Mouse (Mus musculus): ENCODE results near the gene Chn2. TPM values are rescaled to one million over a fixed set of nuclear protein-coding genes. Genes with fewer than 3 reads are reported as not detected.

Gene Chn2
- total RNA-seq, 2 experiments from 2014 or later, result 22.9 to 24.9 TPM

GRCm38 (mm10) chr6:54223529-54223928 is 184.2 kb downstream of the Chn2 start:
- DNase-seq (ENCODE audit: extremely low spot score in 1 of 2, low spot score in 1 of 2), result no peak

GRCm38 (mm10) chr6:54224325-54224724 is 185.0 kb downstream of the Chn2 start:
- no peak for DNase-seq (ENCODE audit: extremely low spot score in 1 of 2, low spot score in 1 of 2)

DNA sequence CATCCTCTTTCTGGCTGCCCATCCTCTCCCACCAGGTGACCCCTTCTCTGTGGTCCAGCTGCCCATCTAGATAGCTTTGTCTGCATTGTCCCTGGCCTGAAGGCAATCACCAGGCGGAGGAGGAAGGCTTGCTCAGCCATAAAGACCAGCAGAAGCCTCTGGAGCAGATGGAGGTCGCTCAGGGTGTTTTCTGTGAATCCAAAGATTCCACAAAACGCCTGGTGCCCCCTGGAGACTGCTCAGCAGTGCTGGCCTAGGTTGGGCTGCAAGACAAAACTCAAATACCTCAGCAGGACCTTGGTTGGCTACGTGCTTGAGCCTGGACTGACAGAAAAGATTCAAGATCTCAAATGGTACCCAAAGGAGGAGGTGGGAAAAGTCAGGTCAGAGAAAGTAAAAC is 186.0 kb downstream of the Chn2 start:
- no peak for DNase-seq (ENCODE audit: extremely low spot score in 1 of 2, low spot score in 1 of 2)

- DNase-seq (ENCODE audit: extremely low spot score in 1 of 2, low spot score in 1 of 2), result no peak
Measured at GRCm38 (mm10) chr6:54227061-54227460, 187.7 kb downstream of the Chn2 start.

- DNase-seq (ENCODE audit: extremely low spot score in 1 of 2, low spot score in 1 of 2), result no peak
Measured at GRCm38 (mm10) chr6:54228421-54228820, 189.1 kb downstream of the Chn2 start.

GRCm38 (mm10) chr6:54228874-54229273 is 189.5 kb downstream of the Chn2 start:
- DNase-seq (ENCODE audit: extremely low spot score in 1 of 2, low spot score in 1 of 2), result peak in 1 of 2 experiments; percentile 54

DNA sequence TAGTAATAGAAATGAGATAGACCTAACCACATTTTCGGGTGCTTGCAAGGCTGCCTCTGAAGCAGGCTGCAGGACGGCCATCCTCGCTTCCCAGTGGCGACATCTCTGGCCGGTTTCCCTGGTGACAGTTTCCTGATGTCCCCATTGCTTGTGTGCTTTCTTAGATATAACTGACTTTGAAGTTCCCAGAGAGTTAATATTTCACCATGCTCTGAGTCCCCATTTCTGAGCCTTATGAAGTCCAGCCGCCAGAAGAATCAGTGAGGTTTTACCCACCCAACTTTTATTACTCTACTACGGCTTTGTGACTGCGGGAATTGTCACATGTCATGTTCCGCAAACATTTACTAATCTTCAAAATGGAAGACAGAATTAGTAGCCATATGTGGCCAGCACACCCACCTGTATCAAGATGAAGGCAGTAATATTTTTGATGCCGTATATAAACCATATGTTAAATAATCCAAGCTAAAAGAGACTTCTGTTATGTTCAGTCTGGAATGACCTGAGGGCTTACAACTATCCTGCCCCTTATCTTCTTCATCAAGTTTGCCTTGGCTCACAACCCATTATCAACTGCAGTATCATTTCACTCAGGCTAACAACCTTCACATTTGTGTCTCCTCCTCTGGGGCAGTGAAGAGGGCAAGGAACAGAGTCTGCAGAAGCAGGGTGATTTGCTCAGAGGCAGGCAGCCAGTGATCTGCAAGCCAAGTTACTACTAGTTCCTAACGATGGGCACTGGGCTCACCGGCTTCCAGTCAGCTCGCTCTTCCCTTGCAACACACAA is 192.6 kb downstream of the Chn2 start:
- no peak for DNase-seq (ENCODE audit: extremely low spot score in 1 of 2, low spot score in 1 of 2)

DNA sequence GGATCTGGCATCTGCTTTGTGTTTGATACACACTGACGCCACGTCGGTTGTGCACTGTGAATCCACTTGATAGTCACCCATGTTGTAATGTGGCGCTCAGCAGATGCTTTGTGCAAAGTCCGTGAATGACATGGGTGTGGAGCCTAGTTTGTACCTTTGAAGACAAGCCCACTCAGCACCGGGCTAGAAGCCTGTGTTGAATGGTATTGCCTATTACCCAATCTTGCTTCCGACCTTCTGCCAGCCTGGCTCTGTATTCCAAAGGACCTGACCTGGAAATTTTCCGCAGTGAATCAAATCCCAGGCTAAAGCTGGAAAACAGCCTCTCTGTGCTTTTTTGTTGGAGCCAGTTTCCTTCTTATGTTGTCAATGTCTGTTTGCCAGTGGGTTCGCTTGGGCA is 197.1 kb downstream of the Chn2 start:
- DNase-seq (ENCODE audit: extremely low spot score in 1 of 2, low spot score in 1 of 2), result no peak

- no peak for DNase-seq (ENCODE audit: extremely low spot score in 1 of 2, low spot score in 1 of 2)
Measured at GRCm38 (mm10) chr6:54241761-54242160, 202.4 kb downstream of the Chn2 start.

GRCm38 (mm10) chr6:54242286-54242685 is 202.9 kb downstream of the Chn2 start:
- no peak for DNase-seq (ENCODE audit: extremely low spot score in 1 of 2, low spot score in 1 of 2)

DNA sequence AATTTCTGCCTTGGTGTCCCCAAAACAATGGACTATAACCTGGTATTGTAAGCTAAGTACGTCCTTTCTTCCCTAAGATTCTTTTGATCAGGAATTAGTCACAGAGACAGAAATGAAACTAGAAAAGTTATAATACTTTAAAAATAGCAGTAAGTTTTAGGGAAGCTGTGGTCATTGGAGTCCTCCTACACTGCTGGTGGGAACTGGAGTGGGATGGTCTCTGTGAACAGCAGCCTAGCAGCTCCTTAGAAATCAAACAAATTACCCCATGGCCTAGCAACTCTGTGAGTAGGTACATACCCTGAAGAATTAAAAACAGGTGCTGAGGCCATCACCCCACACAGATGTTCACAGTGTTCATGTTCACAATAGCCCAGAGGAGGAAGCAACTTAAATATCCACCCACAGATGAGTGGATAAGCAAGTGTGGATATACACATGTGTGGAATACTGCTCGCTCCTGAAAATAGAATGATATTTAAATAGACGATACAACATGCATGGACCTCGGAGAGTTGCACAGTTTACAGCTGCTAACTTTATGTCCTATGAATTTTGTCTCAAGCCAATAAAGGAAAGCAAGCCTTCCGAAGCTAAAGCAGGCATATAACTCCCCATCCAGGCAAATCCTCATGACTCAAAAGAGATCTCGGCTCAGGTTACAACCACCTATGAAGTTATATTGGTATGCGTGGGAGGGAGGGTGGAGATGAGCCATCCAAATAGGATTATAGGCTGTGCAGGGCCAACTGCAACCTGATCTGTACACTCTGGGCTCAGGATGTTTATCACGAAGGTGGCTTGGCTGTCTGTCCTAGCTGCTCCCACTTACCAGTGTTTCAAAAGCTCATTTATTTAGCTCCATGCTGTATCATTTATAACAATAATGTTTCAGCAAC is 209.2 kb downstream of the Chn2 start:
- no peak for DNase-seq (ENCODE audit: extremely low spot score in 1 of 2, low spot score in 1 of 2)

DNA sequence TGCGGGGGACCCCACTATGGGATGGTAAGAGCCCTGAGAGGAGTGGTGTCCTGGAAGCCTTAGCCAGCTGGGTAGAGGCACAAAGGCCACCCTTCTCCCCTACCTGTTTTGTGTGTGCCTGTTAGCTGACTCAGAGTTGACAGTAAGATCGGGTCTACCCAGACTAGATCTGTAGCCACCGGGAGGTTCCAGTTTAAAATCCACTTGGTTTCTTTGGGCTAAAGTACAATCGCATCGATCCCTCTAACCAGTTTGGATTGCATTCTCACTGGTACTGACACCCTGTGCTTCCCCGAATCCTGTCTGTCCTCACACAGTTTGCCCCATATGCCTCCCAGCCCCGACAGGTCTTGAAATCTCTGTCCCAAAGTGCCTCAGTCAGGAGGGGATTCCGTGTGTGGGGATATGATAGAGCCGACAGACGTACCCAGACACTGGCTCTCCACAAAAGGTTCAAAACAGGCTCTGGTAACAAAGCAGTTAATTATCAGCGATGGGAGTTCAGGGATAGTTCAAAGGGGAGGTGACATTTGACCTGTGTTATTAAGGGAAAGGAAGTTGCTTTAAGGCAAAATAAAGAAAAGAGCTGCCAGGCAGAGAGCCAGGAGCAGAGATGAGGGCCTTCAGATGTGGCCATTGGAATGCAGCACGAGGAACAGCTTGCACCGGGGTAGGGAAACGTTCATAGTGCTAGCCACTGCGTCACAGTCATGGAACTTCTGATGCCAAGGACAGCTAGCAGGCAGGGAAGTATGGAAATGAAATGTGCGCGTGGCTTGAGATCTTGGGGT is 212.2 kb downstream of the Chn2 start:
- DNase-seq (ENCODE audit: extremely low spot score in 1 of 2, low spot score in 1 of 2), result no peak

DNA sequence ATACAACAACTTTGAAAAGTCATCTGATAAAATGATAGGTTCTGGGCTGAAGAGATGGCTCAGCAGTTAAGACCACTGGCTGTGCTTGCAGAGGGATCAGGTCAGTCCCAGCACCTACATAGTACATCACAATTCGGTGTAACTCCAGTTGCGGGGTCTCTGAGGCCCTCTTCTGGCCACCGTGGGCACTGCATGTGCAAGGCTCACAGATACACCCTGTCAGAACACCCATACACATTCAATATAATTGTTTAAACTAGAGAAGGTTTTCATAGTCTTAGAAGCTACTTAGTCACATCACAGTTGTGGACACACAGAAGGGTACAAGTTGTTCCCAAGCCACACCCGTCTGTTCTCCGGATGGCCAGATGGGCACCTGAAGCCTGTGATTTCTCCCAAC is 213.9 kb downstream of the Chn2 start:
- DNase-seq (ENCODE audit: extremely low spot score in 1 of 2, low spot score in 1 of 2), result peak in 1 of 2 experiments; percentile 49

DNA sequence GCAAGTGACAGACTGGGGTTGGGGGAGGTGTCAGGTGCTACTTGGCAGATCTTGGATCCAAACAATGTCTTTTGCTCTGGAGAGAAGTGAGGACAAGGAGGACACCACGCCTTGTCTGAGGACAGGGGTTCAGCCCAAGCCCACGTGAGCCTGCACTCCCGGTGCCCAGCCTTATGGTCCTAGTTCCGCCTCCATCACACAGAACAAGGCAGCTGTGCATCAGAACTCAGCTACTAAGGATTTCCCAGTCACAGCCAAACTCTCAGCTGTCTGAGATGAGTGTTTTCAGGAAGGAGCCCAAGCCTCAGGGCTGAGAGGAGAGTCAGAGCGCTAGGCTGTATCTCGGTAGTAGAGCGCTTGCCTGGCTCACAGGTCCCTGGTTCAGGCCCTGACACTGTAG is 214.5 kb downstream of the Chn2 start:
- no peak for DNase-seq (ENCODE audit: extremely low spot score in 1 of 2, low spot score in 1 of 2)

- DNase-seq (ENCODE audit: extremely low spot score in 1 of 2, low spot score in 1 of 2), result peak in 1 of 2 experiments; percentile 27
Measured at GRCm38 (mm10) chr6:54254759-54255158, 215.4 kb downstream of the Chn2 start.

DNA sequence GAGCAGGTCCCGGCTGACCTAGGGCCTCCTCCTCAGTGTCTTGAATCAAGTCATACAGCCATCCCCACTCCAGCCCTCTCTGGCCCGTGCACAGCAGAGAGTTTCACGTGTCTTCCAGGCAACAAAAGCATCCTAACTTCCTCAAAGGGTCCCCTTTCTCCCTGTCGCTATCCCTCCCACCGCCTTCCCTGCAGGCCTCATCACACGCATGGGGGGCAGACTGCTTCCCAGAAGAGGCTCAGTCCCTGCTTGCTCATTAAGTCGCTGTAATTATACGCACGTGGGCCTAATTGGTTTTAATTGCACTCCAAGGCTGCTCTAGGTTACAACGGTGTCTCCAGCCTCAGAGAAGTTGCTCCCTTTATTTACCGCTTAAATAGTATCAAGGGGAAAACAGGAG is 216.0 kb downstream of the Chn2 start:
- DNase-seq (ENCODE audit: extremely low spot score in 1 of 2, low spot score in 1 of 2), result no peak

DNA sequence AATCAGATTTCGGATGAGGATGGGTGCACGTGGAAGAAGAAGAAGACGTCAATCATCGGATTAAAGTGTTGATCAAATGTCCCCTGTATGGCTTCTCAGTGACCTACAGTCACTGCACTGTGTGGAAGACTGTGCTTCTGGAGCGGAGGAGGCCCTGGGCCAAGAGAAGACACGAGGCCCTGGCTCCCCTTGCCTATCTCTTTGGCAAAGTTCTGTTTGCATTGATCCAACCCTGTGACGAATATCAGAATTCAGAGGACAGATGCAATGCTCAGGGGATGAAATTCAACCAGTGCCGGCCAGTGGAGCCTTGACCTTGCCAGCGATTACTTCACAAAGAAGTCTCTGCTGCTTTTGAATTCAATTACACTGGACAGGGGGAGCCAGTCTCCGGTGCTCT is 217.0 kb downstream of the Chn2 start:
- no peak for DNase-seq (ENCODE audit: extremely low spot score in 1 of 2, low spot score in 1 of 2)

- no peak for DNase-seq (ENCODE audit: extremely low spot score in 1 of 2, low spot score in 1 of 2)
Measured at GRCm38 (mm10) chr6:54257552-54257951, 218.2 kb downstream of the Chn2 start.

GRCm38 (mm10) chr6:54258462-54258861 is 219.1 kb downstream of the Chn2 start:
- DNase-seq (ENCODE audit: extremely low spot score in 1 of 2, low spot score in 1 of 2), result no peak

GRCm38 (mm10) chr6:54262732-54263131 is 223.4 kb downstream of the Chn2 start:
- no peak for DNase-seq (ENCODE audit: extremely low spot score in 1 of 2, low spot score in 1 of 2)

DNA sequence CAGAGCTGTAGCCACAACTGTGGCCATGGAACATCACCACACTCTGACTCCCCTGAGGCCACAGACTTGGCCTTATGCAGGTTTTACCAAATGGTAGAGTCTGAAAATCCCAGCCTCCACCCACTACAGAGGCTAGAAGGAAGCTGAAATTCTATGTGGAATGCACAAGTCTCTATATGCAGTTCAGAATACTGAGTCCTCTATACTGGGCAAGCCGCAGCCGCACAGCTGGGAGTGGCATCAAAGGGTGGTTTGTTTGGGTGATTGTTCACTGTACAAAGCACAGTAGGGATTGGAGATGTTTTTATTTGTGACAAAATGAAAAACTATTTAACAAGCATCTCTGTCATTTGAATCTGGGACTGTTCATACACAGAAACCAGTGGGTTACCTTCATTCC is 224.5 kb downstream of the Chn2 start:
- DNase-seq (ENCODE audit: extremely low spot score in 1 of 2, low spot score in 1 of 2), result no peak

All from layer of hippocampus, postnatal 25 days (tissue).